Comparison of ENCODE assay signal across 18 mouse cellular contexts in the genomic region with DNA sequence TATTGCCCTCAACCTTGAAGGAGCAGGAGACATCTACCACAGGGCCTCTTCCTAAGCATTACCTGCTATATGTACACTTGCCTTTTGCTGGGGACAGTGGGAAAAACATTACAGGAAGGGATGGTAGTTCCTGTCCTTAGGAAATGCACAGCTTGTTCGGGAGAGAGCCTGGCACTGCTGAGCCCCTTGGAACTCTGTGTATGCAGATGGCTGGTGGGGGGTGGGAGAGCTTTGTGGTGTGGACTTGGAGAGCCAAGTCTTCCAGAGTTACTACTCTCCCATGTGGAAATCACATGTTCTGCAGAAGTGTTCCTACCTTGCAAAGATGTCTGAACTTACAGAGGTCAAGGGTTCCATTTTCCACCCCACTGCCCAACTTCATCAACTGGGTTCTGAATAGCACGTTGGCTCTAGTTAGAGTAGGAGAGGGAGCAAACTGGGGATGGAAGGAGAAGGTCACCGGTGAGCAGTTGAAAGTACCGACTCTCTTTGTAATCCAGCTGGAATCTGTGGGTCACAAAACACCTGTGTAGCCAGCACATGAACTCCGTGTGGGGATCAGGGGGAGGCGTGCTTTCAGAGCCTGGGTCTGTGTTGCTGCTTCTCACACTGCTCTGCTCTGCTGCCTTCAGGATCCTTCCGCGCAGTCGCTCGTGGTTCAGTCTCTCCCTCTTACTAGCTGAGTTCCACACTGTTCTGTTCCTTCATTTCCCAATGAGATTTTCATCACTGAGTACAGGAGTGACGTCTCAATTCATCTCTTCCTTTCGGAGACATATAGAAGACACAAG.
DNase-seq lines count a peak whose midpoint lies in the region; ATAC-seq and TF ChIP-seq lines count a peak whose summit lies in the region.
"Had no signal": no experiment of that assay in that cellular context is flagged by ENCODE, and none has a peak within 500 bp of the region (broad histone marks: within the 10 kb centered on the region; RNA-seq: fewer than 3 reads in every experiment).

No protein-coding gene starts in this region.

- 56% methylated on average over 12 of the region's 12 CpGs for WGBS in kidney, embryonic 15.5 days
- WGBS in kidney, adult 2 months, result 60% methylated on average over 12 of the region's 12 CpGs

- TF ChIP-seq CTCF in kidney, adult 2 months (conservative IDR thresholded peaks at IDR 0.05; ENCODE audit: insufficient read depth, insufficient read length, low read depth, low read length), result no peak

- H3K9me3 ChIP-seq in kidney, embryonic 15.5 days (replicated peaks), result no peaks in the 10 kb centered on the region
- H3K9me3 ChIP-seq: liver, embryonic 15.5 days had no signal

- ATAC-seq in kidney, embryonic 15.5 days (replicated peaks; ENCODE audit: low FRiP score), result peak; percentile 44; the same call in 1 of the 2 replicates

- peaks cover 49% of the 10 kb centered on the region for H3K4me1 ChIP-seq in kidney, embryonic 15.5 days
- peaks cover 8% of the 10 kb centered on the region; the same call in 1 of the 2 replicates for H3K4me1 ChIP-seq in kidney, adult 2 months (ENCODE audit: control insufficient read depth, insufficient read depth, low read length)
- H3K4me1 ChIP-seq: liver, embryonic 15.5 days had no signal

- 0 out of 2 replicates have a peak overlapping the region, but pooled peaks have one; percentile 22 for H3K27ac ChIP-seq in kidney, embryonic 15.5 days
- H3K27ac ChIP-seq in kidney, adult 2 months (ENCODE audit: insufficient read depth, low read depth, low read length), result no peak overlapping the region
- H3K27ac ChIP-seq: heart, adult 2 months; liver, embryonic 15.5 days; stomach, postnatal 0 days had no signal

- no peak overlapping the region for H3K4me2 ChIP-seq in kidney, embryonic 15.5 days
- H3K4me2 ChIP-seq: liver, embryonic 15.5 days had no signal

- DNase-seq in cerebellum, adult 11-12 months, result peak; percentile 71
- DNase-seq in cerebellum, adult 8-10 months, result no peak
- no peak for DNase-seq in kidney, adult 2 months
- peak; percentile 34 to 49 for DNase-seq in spleen, postnatal 36 days (ENCODE audit: low spot score in 2 of 2)
- DNase-seq in spleen, adult 12 weeks (ENCODE audit: low spot score), result no peak
- no peak for DNase-seq in embryo, embryonic 9.5 days (ENCODE audit: extremely low spot score)
- DNase-seq in embryo, embryonic 10 days (ENCODE audit: low spot score), result no peak
- DNase-seq: adrenal gland, postnatal 10 days; gastrocnemius, postnatal 14 days; heart, adult 2 months; layer of hippocampus, adult 9-11 months; lung, postnatal 36 days; right cerebral cortex, adult 18-20 months; spleen, adult 18-20 months; thymus, postnatal 25 days had no signal

- no peak overlapping the region for H3K9ac ChIP-seq in kidney, embryonic 15.5 days
- H3K9ac ChIP-seq: liver, embryonic 15.5 days had no signal

- no peaks in the 10 kb centered on the region for H3K27me3 ChIP-seq in kidney, embryonic 15.5 days
- H3K27me3 ChIP-seq in kidney, adult 2 months (replicated peaks; ENCODE audit: control insufficient read depth, insufficient read depth, low read length), result no peaks in the 10 kb centered on the region
- H3K27me3 ChIP-seq: liver, embryonic 15.5 days had no signal

- H3K4me3 ChIP-seq in kidney, embryonic 15.5 days (replicated peaks), result no peak overlapping the region
- H3K4me3 ChIP-seq in kidney, adult 2 months (ENCODE audit: insufficient read depth, low read depth, low read length), result no peak overlapping the region
- H3K4me3 ChIP-seq: heart, adult 2 months; liver, embryonic 15.5 days had no signal

- H3K36me3 ChIP-seq in kidney, embryonic 15.5 days, result no peaks in the 10 kb centered on the region
- no peaks in the 10 kb centered on the region for H3K36me3 ChIP-seq in kidney, adult 2 months (ENCODE audit: control insufficient read depth, insufficient read depth, low read length)
- H3K36me3 ChIP-seq: liver, embryonic 15.5 days had no signal

- TF ChIP-seq POLR2A in kidney, adult 2 months (IDR thresholded peaks at IDR 0.05; ENCODE audit: low read depth, low read length), result no peak

Comparison
In these comparisons a context has a peak if more than half of its experiments do, and no peak if none do; other contexts are left out.
1. DNase-seq: peak in cerebellum, adult 11-12 months (single experiment) and spleen, postnatal 36 days (2 of 2); none in cerebellum, adult 8-10 months (single experiment), kidney, adult 2 months (single experiment), spleen, adult 12 weeks (single experiment), embryo, embryonic 9.5 days (single experiment) and embryo, embryonic 10 days (single experiment).